Mouse (Mus musculus) intestine, embryonic 15.5 days (tissue): ENCODE results near the gene Chchd10. TPM values are rescaled to one million over a fixed set of nuclear protein-coding genes. Genes with fewer than 3 reads are reported as not detected.

Experiments used
- ATAC-seq: fragments of 200-750 bp; cut with Nextera tagmentation; 2 replicates; pipeline ENCODE4 v1.8.0; 2017; ENCODE audit warnings: moderate TSS enrichment, moderate library complexity
- H3K27ac ChIP-seq: fragments of 300-500 bp; sonication (generic); 2 replicates; pipeline ENCODE4 v1.5.1; 2015; ENCODE audit warnings: mild to moderate bottlenecking, inconsistent platforms
- H3K27me3 ChIP-seq: fragments of 300-500 bp; sonication (generic); replicated peaks from 2 replicates; pipeline ENCODE4 v1.6.1; 2015; ENCODE audit warnings: inconsistent platforms
- H3K36me3 ChIP-seq: fragments of 300-500 bp; sonication (generic); 2 replicates; pipeline ENCODE4 v1.6.1; 2015; ENCODE audit warnings: inconsistent platforms
- H3K4me1 ChIP-seq: fragments of 300-500 bp; sonication (generic); replicated peaks from 2 replicates; pipeline ENCODE4 v1.6.1; 2015; ENCODE audit warnings: inconsistent platforms
- H3K4me2 ChIP-seq: fragments of 300-500 bp; sonication (generic); replicated peaks from 2 replicates; pipeline ENCODE4 v1.6.1; 2015; ENCODE audit warnings: mild to moderate bottlenecking, inconsistent platforms
- H3K4me3 ChIP-seq: fragments of 300-500 bp; sonication (generic); replicated peaks from 2 replicates; pipeline ENCODE4 v1.5.1; 2015; ENCODE audit warnings: inconsistent platforms
- H3K9ac ChIP-seq: fragments of 300-500 bp; sonication (generic); 2 replicates; pipeline ENCODE4 v1.6.1; 2015; ENCODE audit warnings: inconsistent platforms
- H3K9me3 ChIP-seq: fragments of 300-500 bp; sonication (generic); 2 replicates; pipeline ENCODE4 v1.6.1; 2016; ENCODE audit warnings: inconsistent platforms
- WGBS: fragments of 180-500 bp; shearing (Covaris S2); methylation state at CpG from one replicate; pipeline ENCODE4 v1.1.7; 2015; 5-methylcytosine and 5-hydroxymethylcytosine counted together
- polyA plus RNA-seq: library from polyadenylated mRNA; unstranded; fragments of >200 nt; fragmentation: Nextera tagmentation; extraction: Ambion mirVana; gene quantifications from 2 replicates; pipeline ENCODE4 v1.2.1, GENCODE M21; 2015

Gene Chchd10
- polyA plus RNA-seq, 1 experiment from 2014 or later, result 171 TPM

DNA sequence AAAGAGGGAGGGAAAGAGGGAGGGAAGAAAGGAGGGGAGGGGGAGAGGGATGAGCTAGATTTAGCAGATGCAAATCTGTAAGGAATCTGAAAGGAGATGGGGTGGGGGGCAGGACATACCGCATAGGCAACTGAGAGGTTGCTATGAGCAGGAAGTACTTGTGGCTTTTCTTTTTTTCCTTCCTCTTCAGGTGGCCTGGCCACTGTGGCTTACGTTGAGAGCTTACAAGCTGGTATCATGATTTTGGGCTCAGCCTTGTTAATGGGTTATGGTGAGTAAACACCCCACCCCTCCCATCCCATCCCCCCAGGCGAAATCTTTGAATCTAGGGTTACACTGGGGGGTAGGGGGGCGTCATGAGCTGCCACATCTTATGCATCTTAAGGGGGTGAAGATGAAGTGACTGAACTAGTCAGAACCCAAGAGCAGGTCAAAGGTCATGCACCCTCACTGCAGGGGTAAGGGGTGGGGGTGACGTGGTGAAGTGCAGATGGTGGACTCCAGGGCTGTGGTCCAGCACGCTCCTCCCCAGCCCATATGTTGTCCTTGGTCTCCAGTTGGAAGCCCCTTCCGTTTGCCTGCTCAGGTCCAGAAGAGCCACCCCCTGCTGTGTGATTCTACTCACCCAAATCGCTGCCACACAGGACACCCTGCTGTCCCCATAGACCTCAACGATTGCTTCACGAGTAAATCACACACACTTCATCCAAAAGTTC lies 45.3 kb downstream of the Chchd10 start:
- WGBS, result 52% methylated on average over 10 of the region's 10 CpGs
- Histone ChIP-seq H3K9ac (no peak overlapping the region), H3K27ac (no peak overlapping the region), H3K4me1 (no peaks in the 10 kb centered on the region), H3K4me2 (no peak overlapping the region), H3K27me3 (no peaks in the 10 kb centered on the region), H3K4me3 (no peak overlapping the region), H3K9me3 (no peaks in the 10 kb centered on the region), H3K36me3 (no peaks in the 10 kb centered on the region)
- no peak for ATAC-seq

DNA sequence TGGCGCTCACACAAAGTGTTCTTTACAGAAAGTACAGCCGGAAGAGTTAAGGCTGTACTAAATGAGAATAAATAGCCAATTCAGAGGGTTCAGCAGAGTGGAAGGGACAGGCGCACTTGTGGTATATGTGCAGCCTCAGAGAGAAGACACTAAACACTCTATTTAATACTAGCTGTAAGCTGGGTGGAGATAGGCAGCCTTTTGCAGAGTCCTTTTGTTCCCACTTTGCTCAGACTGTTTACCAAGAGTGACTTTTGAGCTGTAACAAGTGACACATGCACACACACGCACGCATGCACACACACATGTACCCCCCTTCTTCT lies 45.9 kb downstream of the Chchd10 start:
- Histone ChIP-seq H3K4me1 (no peaks in the 10 kb centered on the region), H3K9me3 (no peaks in the 10 kb centered on the region), H3K27ac (no peak overlapping the region), H3K9ac (no peak overlapping the region), H3K27me3 (no peaks in the 10 kb centered on the region), H3K4me3 (no peak overlapping the region), H3K4me2 (no peak overlapping the region), H3K36me3 (no peaks in the 10 kb centered on the region)
- WGBS, result 88% methylated on average over 5 of the region's 5 CpGs
- no peak for ATAC-seq

DNA sequence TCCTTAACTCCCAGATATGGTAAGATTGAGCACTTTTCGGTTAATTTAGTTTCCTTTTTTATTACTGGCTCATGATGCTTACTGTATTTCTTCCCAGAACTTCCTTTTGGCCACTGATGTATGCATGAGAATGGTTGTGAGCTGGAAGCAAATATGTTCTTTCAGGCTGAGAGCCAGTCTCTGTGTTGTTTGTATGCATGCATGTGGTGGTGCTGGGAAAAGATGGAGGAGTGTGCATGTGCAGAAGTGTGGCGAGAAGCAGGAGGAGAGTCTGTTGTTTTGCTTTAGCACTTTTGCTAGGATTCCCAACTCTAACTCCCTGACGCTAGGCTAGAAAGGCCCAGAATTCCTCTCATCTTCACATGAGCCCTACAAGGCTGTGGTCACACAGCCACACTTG lies 46.5 kb downstream of the Chchd10 start:
- H3K36me3 ChIP-seq, result no peaks in the 10 kb centered on the region
- no peak for ATAC-seq
- no peak overlapping the region for H3K4me3 ChIP-seq
- no peaks in the 10 kb centered on the region for H3K27me3 ChIP-seq
- no peak overlapping the region for H3K9ac ChIP-seq
- no peak overlapping the region for H3K27ac ChIP-seq
- H3K4me2 ChIP-seq, result no peak overlapping the region
- no peaks in the 10 kb centered on the region for H3K9me3 ChIP-seq
- H3K4me1 ChIP-seq, result no peaks in the 10 kb centered on the region
- WGBS, result 77% methylated on average over 3 of the region's 3 CpGs

Other genes starting within 250 kb of the Chchd10 start
- 29.0 and 32.6 TPM in 2 replicates for gene Cabin1, start 168.8 kb upstream of the Chchd10 start, polyA plus RNA-seq
- 74.7 and 76.1 TPM in 2 replicates for gene Ddt, start 159.7 kb upstream of the Chchd10 start, polyA plus RNA-seq
- 0.96 TPM in 1 of 2 replicates, not detected in the other for gene Gm20441, start 152.2 kb upstream of the Chchd10 start, polyA plus RNA-seq
- gene Gstt3, start 151.7 kb upstream of the Chchd10 start, polyA plus RNA-seq, result 38.7 and 40.3 TPM in 2 replicates
- gene Gstt1, start 134.5 kb upstream of the Chchd10 start, polyA plus RNA-seq, result 15.0 and 16.6 TPM in 2 replicates
- not detected in 2 replicates for gene Gstt4, start 110.6 kb upstream of the Chchd10 start, polyA plus RNA-seq
- 57.5 and 63.1 TPM in 2 replicates for gene Gstt2, start 95.7 kb upstream of the Chchd10 start, polyA plus RNA-seq
- gene Mif, start 72.9 kb upstream of the Chchd10 start, polyA plus RNA-seq, result 2,230 and 2,305 TPM in 2 replicates
- gene Derl3, start 39.7 kb upstream of the Chchd10 start, polyA plus RNA-seq, result 4.4 and 8.5 TPM in 2 replicates
- 170 and 171 TPM in 2 replicates for gene Smarcb1, start 11.5 kb upstream of the Chchd10 start, polyA plus RNA-seq
- 30.1 and 32.2 TPM in 2 replicates for gene Mmp11, start 3.4 kb downstream of the Chchd10 start, polyA plus RNA-seq
- 0.30 and 0.47 TPM in 2 replicates for gene Gm867, start 7.5 kb downstream of the Chchd10 start, polyA plus RNA-seq
- gene Vpreb3, start 9.9 kb downstream of the Chchd10 start, polyA plus RNA-seq, result 0.57 and 0.89 TPM in 2 replicates
- gene Gm5134, start 21.4 kb downstream of the Chchd10 start, polyA plus RNA-seq, result not detected in 2 replicates
- 18.6 and 18.9 TPM in 2 replicates for gene Zfp280b, start 99.5 kb downstream of the Chchd10 start, polyA plus RNA-seq
- 0.36 and 0.52 TPM in 2 replicates for gene Slc5a4b, start 177.8 kb downstream of the Chchd10 start, polyA plus RNA-seq
- 0.23 TPM in 1 of 2 replicates, not detected in the other for gene Slc5a4a, start 214.3 kb downstream of the Chchd10 start, polyA plus RNA-seq